Mouse (Mus musculus) heart, postnatal 0 days (tissue): ENCODE data around the gene Evi5.

Experiments
- CTCF ChIP-seq: IDR thresholded peaks from 2 replicates; pipeline ENCODE4 v1.5.1; 2016; ENCODE audit warnings: antibody characterized with exemption, control low read depth, low read depth
- EP300 ChIP-seq: IDR thresholded peaks from 2 replicates; pipeline ENCODE4 v1.6.1; 2016; ENCODE audit warnings: antibody characterized with exemption, low read depth

DNA sequence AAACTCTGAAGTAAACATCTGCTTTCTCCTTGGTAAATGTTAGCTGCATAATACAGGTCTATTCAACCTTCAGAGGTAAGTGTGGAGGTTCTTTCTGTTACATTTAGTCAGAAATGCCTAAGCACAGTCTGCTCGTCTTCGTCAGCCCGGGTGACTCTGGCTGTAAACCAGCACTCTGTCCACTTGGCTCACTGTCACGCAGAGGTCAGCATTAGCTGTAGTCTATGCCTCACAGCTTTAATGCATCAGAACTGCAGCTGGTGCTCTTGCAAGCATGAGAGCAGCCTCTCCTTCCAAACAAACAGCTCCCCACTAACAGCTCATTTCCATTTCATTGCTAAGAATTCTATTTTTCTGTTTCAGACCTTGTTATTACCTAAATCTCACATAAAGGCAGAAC is 67.4 kb downstream of the Evi5 start:
- no peak for TF ChIP-seq EP300
- no peak for TF ChIP-seq CTCF
